Comparison of ENCODE assay signal across 13 mouse cellular contexts in the genomic region with DNA sequence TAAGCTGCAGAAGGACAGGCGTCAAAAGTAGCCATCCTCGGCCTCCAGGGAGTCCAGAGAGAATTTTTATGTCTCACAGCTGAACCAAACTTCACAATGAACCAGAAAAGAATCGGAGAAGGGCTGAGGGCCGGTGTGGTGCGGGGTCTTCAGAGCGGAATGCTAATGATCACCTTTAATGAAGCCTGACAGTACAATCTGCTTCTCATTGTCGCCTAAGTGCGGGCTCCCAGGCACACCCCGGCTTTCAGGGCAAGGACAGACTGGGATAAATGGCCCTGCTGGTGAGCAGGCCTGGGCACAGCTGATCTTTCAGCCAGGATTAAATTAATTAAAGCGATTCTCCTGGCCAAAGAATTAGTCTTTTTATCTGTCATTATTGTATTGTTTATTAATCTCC. TPM values are rescaled to one million over a fixed set of nuclear protein-coding genes. Genes with fewer than 3 reads are reported as not detected.
DNase-seq lines count a peak whose midpoint lies in the region; ATAC-seq and TF ChIP-seq lines count a peak whose summit lies in the region.
"Had no signal": no experiment of that assay in that cellular context is flagged by ENCODE, and none has a peak within 500 bp of the region (broad histone marks: within the 10 kb centered on the region; RNA-seq: fewer than 3 reads in every experiment).

No protein-coding gene starts in this region.

- no peak overlapping the region for H3K4me3 ChIP-seq in forebrain, embryonic 14.5 days (ENCODE audit: low read depth, low read length)
- H3K4me3 ChIP-seq in forebrain, embryonic 13.5 days, result no peak overlapping the region
- H3K4me3 ChIP-seq in neural tube, embryonic 11.5 days (ENCODE audit: low read depth, low read length), result no peak overlapping the region
- H3K4me3 ChIP-seq in neural tube, embryonic 15.5 days (replicated peaks), result no peak overlapping the region
- no peak overlapping the region for H3K4me3 ChIP-seq in hindbrain, postnatal 0 days (ENCODE audit: low read length)
- H3K4me3 ChIP-seq: liver, embryonic 15.5 days; myocyte had no signal

- 3% methylated on average over 10 of the region's 10 CpGs for WGBS in forebrain, embryonic 14.5 days
- WGBS in forebrain, embryonic 13.5 days, result 5% methylated on average over 10 of the region's 10 CpGs
- 17% methylated on average over 10 of the region's 10 CpGs for WGBS in neural tube, embryonic 11.5 days
- WGBS in neural tube, embryonic 15.5 days, result 8% methylated on average over 10 of the region's 10 CpGs
- 16% methylated on average over 10 of the region's 10 CpGs for WGBS in hindbrain, postnatal 0 days

- no peaks in the 10 kb centered on the region for H3K9me3 ChIP-seq in forebrain, embryonic 14.5 days (replicated peaks; ENCODE audit: control insufficient read depth, low read length)
- no peaks in the 10 kb centered on the region for H3K9me3 ChIP-seq in forebrain, embryonic 13.5 days (replicated peaks)
- no peaks in the 10 kb centered on the region for H3K9me3 ChIP-seq in neural tube, embryonic 11.5 days (ENCODE audit: control insufficient read depth, low read length)
- H3K9me3 ChIP-seq in neural tube, embryonic 15.5 days (replicated peaks), result no peaks in the 10 kb centered on the region
- no peaks in the 10 kb centered on the region for H3K9me3 ChIP-seq in hindbrain, postnatal 0 days (ENCODE audit: low read length)
- H3K9me3 ChIP-seq: liver, embryonic 15.5 days had no signal

- H3K4me2 ChIP-seq in forebrain, embryonic 14.5 days (ENCODE audit: low read length), result no peak overlapping the region
- no peak overlapping the region for H3K4me2 ChIP-seq in forebrain, embryonic 13.5 days
- no peak overlapping the region for H3K4me2 ChIP-seq in neural tube, embryonic 11.5 days (ENCODE audit: low read depth)
- H3K4me2 ChIP-seq in neural tube, embryonic 15.5 days, result no peak overlapping the region
- H3K4me2 ChIP-seq in hindbrain, postnatal 0 days (ENCODE audit: low read depth, low read length), result no peak overlapping the region
- H3K4me2 ChIP-seq: liver, embryonic 15.5 days had no signal

- no peaks in the 10 kb centered on the region for H3K36me3 ChIP-seq in forebrain, embryonic 14.5 days (ENCODE audit: control insufficient read depth, insufficient read depth, low read length)
- H3K36me3 ChIP-seq in forebrain, embryonic 13.5 days (ENCODE audit: poor library complexity, severe bottlenecking), result no peaks in the 10 kb centered on the region
- no peaks in the 10 kb centered on the region for H3K36me3 ChIP-seq in neural tube, embryonic 11.5 days (ENCODE audit: control insufficient read depth, insufficient read depth, low read length)
- no peaks in the 10 kb centered on the region for H3K36me3 ChIP-seq in neural tube, embryonic 15.5 days
- H3K36me3 ChIP-seq in hindbrain, postnatal 0 days (ENCODE audit: insufficient read depth, low read length), result no peaks in the 10 kb centered on the region
- H3K36me3 ChIP-seq: liver, embryonic 15.5 days had no signal

- H3K4me1 ChIP-seq in forebrain, embryonic 14.5 days (ENCODE audit: control insufficient read depth, insufficient read depth, low read length), result peaks cover 6% of the 10 kb centered on the region; the same call in 1 of the 2 replicates
- peaks cover 27% of the 10 kb centered on the region for H3K4me1 ChIP-seq in forebrain, embryonic 13.5 days
- peaks cover 2% of the 10 kb centered on the region; the same call in 1 of the 2 replicates for H3K4me1 ChIP-seq in neural tube, embryonic 11.5 days (ENCODE audit: control insufficient read depth, insufficient read depth, low read length)
- peaks cover 10% of the 10 kb centered on the region for H3K4me1 ChIP-seq in neural tube, embryonic 15.5 days
- H3K4me1 ChIP-seq in hindbrain, postnatal 0 days (ENCODE audit: insufficient read depth, low read length), result no peaks in the 10 kb centered on the region
- H3K4me1 ChIP-seq: liver, embryonic 15.5 days had no signal

- H3K27ac ChIP-seq in forebrain, embryonic 14.5 days (ENCODE audit: low read depth, low read length), result no peak overlapping the region
- H3K27ac ChIP-seq in forebrain, embryonic 13.5 days, result no peak overlapping the region
- no peak overlapping the region for H3K27ac ChIP-seq in neural tube, embryonic 11.5 days (ENCODE audit: low read depth, low read length)
- H3K27ac ChIP-seq in neural tube, embryonic 15.5 days (replicated peaks), result no peak overlapping the region
- no peak overlapping the region for H3K27ac ChIP-seq in hindbrain, postnatal 0 days
- H3K27ac ChIP-seq: liver, embryonic 15.5 days; stomach, postnatal 0 days had no signal

- H3K9ac ChIP-seq in forebrain, embryonic 14.5 days (ENCODE audit: low read length), result no peak overlapping the region
- no peak overlapping the region for H3K9ac ChIP-seq in forebrain, embryonic 13.5 days
- H3K9ac ChIP-seq in neural tube, embryonic 11.5 days (ENCODE audit: low read length), result no peak overlapping the region
- H3K9ac ChIP-seq in neural tube, embryonic 15.5 days (replicated peaks), result no peak overlapping the region
- H3K9ac ChIP-seq in hindbrain, postnatal 0 days (replicated peaks; ENCODE audit: low read length), result no peak overlapping the region
- H3K9ac ChIP-seq: liver, embryonic 15.5 days had no signal

- peaks cover 28% of the 10 kb centered on the region for H3K27me3 ChIP-seq in forebrain, embryonic 14.5 days (replicated peaks; ENCODE audit: control insufficient read depth, insufficient read depth, low read length)
- H3K27me3 ChIP-seq in forebrain, embryonic 13.5 days, result peaks cover 90% of the 10 kb centered on the region
- H3K27me3 ChIP-seq in neural tube, embryonic 11.5 days (ENCODE audit: control insufficient read depth, insufficient read depth, low read length), result peaks cover 28% of the 10 kb centered on the region
- peaks cover 49% of the 10 kb centered on the region for H3K27me3 ChIP-seq in neural tube, embryonic 15.5 days (replicated peaks)
- H3K27me3 ChIP-seq in hindbrain, postnatal 0 days (ENCODE audit: insufficient read depth, low read length), result peaks cover 18% of the 10 kb centered on the region; the same call in 1 of the 2 replicates

- peak; percentile 54; the same call in 1 of the 2 replicates for ATAC-seq in forebrain, embryonic 14.5 days
- ATAC-seq in forebrain, embryonic 13.5 days, result no peak
- ATAC-seq in neural tube, embryonic 11.5 days (ENCODE audit: insufficient read depth, low FRiP score, low TSS enrichment), result peak; percentile 88
- ATAC-seq in neural tube, embryonic 15.5 days (ENCODE audit: low FRiP score), result no peak
- peak; percentile 62 for ATAC-seq in hindbrain, postnatal 0 days
- no peak for ATAC-seq in CD4-positive, CD25-positive, alpha-beta regulatory T cell, adult 4 months
- no peak for ATAC-seq in monocyte, adult 5-6 weeks (replicated peaks; ENCODE audit: insufficient number of reproducible peaks, low FRiP score, low TSS enrichment, poor library complexity, severe bottlenecking)

- DNase-seq in forebrain, embryonic 14.5 days (ENCODE audit: low spot score), result peak; percentile 36
- no peak for DNase-seq in neural tube, embryonic 11.5 days (ENCODE audit: low spot score)
- DNase-seq in hindbrain, postnatal 0 days (ENCODE audit: low spot score), result peak; percentile 32
- DNase-seq: adrenal gland, postnatal 25 days; kidney, postnatal 36 days; layer of hippocampus, postnatal 36 days had no signal

- no peak for TF ChIP-seq CTCF in hindbrain, postnatal 0 days (IDR thresholded peaks at IDR 0.05; ENCODE audit: low read depth)

RNA-seq across cellular contexts. Expression of gene Htatip2, which starts 17.0 kb away (rescaled TPM):
- 1.6 and 1.8 TPM in 2 replicates for polyA plus RNA-seq in forebrain, embryonic 14.5 days (2014; fragmentation: Nextera tagmentation; extraction: Ambion mirVana)
- 1.7 and 2.3 TPM in 2 replicates for polyA plus RNA-seq in forebrain, embryonic 13.5 days (2015; fragmentation: Nextera tagmentation; extraction: Ambion mirVana)
- polyA plus RNA-seq in neural tube, embryonic 11.5 days (2014; fragmentation: Nextera tagmentation; extraction: Ambion mirVana), result 3.2 and 3.4 TPM in 2 replicates
- 5.1 and 9.0 TPM in 2 replicates for polyA plus RNA-seq in neural tube, embryonic 15.5 days (2015; fragmentation: Nextera tagmentation; extraction: Ambion mirVana)
- total RNA-seq in hindbrain, postnatal 0 days (2014; rRNA removed), result 1.5 TPM in 1 of 2 replicates, not detected in the other
- polyA plus RNA-seq in hindbrain, postnatal 0 days (2015; fragmentation: Nextera tagmentation; extraction: Ambion mirVana), result 7.1 and 8.5 TPM in 2 replicates
- polyA plus RNA-seq in CD4-positive, CD25-positive, alpha-beta regulatory T cell, adult 4 months (2017; shearing (Covaris generic)), result 10 to 100 TPM; 33.4 to 48.8 TPM
- total RNA-seq in monocyte, adult 5-6 weeks (2017), result 23.1 to 29.2 TPM (median 25.2 TPM) in 3 replicates

RNA-seq across cellular contexts. Expression of gene Prmt3, which starts 36.2 kb away (rescaled TPM):
- 50.2 and 57.4 TPM in 2 replicates for polyA plus RNA-seq in forebrain, embryonic 14.5 days (2014; fragmentation: Nextera tagmentation; extraction: Ambion mirVana)
- 47.6 and 53.3 TPM in 2 replicates for polyA plus RNA-seq in forebrain, embryonic 13.5 days (2015; fragmentation: Nextera tagmentation; extraction: Ambion mirVana)
- 54.8 and 55.0 TPM in 2 replicates for polyA plus RNA-seq in neural tube, embryonic 11.5 days (2014; fragmentation: Nextera tagmentation; extraction: Ambion mirVana)
- polyA plus RNA-seq in neural tube, embryonic 15.5 days (2015; fragmentation: Nextera tagmentation; extraction: Ambion mirVana), result 47.7 and 50.7 TPM in 2 replicates
- total RNA-seq in hindbrain, postnatal 0 days (2014; rRNA removed), result 51.2 and 53.2 TPM in 2 replicates
- polyA plus RNA-seq in hindbrain, postnatal 0 days (2015; fragmentation: Nextera tagmentation; extraction: Ambion mirVana), result 40.4 and 42.0 TPM in 2 replicates
- 10 to 100 TPM; 12.1 to 12.7 TPM for polyA plus RNA-seq in CD4-positive, CD25-positive, alpha-beta regulatory T cell, adult 4 months (2017; shearing (Covaris generic))
- total RNA-seq in monocyte, adult 5-6 weeks (2017), result 32.6 to 41.2 TPM (median 39.7 TPM) in 3 replicates

Comparison
In these comparisons a context has a peak if more than half of its experiments do, and no peak if none do; other contexts are left out.
1. ATAC-seq: peak in forebrain, embryonic 14.5 days (single experiment), neural tube, embryonic 11.5 days (single experiment) and hindbrain, postnatal 0 days (single experiment); none in forebrain, embryonic 13.5 days (single experiment), neural tube, embryonic 15.5 days (single experiment), CD4-positive, CD25-positive, alpha-beta regulatory T cell, adult 4 months (single experiment) and monocyte, adult 5-6 weeks (single experiment).